Mouse (Mus musculus) thymus, postnatal 4 days (tissue): ENCODE measurements at regions not wholly inside any gene's neighbourhood (a gene's known extent, or its start where the extent isn't known, plus 50 kb on each side); places are given as distances from the start of the nearest gene placed in this dataset.
A peak's percentile ranks its signal among the peaks of the same experiment; 100 is the strongest.

Experiments used
- DNase-seq: peaks from one replicate; pipeline ENCODE4 v3.0.0; 2021

DNA sequence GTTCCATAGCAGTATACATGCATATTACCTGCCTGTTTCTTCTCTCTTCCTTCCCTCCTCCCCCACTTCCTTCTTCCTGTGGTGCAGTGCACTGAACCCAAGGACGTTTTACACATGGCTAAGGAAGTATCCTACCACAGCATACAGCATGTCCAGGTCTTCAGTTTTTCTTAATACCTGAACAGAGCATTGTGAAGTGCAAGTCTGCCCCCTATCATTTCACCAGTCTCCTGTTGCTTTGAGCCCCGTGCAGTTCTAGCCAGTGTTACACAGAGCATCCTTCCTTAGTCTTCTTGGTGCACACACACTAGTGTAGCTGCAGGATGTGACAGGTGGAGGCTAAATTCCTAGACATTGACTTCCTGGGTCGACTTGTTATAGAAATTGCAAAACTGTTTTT lies 53.7 kb upstream of the Foxb1 start:
- no peak for DNase-seq

DNA sequence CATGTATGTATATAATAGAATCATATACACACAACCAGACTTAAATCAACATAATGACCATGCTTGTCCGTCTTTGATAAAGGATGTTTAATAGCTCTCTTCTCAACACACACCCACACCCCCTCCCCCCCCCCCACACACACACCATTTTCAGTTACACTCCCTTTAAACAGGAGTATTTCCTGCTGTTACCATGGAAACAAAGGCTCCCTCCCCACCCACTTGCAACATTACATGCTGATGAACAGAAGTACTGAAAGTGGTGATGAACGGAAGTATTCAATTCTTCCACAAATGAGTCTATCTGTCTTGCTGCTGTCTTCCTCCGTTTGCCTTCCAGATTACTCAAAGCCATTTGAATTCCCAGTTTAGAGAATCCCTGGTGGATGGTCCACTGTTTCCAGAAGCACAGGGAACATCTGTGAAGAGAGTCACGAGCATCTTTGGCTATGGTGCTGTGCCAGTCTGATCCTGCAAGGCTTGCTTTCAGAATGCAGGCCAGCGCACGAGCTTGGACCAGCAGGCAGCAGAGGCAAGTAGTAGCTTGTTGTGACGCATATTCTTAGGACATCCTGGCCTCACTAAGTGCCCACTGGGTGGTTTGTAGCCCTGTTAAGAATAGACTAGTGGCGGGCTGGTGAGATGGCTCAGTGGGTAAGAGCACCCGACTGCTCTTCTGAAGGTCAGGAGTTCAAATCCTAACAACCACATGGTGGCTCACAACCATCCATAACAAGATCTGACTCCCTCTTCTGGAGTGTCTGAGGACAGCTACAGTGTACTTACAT lies 62.6 kb upstream of the Foxb1 start:
- no peak for DNase-seq

DNA sequence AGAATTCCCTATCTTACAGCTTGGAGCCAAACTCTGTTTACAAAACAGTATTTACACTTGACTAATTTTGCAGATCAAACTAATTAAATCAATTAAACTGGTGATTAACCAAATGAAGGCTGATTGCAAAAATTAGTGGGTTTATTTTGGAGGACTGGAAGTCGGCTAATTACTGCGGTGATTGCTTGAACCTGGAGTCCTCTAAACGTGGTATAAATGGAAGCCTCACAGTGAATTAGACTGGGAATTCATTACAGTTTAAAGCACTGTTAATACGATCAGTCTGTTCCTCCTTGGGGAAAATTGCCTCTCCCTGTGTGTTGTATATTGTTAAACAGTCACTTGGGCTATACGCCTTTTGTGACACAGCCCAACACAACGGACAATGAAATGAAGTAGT lies 67.7 kb upstream of the Foxb1 start:
- no peak for DNase-seq

DNA sequence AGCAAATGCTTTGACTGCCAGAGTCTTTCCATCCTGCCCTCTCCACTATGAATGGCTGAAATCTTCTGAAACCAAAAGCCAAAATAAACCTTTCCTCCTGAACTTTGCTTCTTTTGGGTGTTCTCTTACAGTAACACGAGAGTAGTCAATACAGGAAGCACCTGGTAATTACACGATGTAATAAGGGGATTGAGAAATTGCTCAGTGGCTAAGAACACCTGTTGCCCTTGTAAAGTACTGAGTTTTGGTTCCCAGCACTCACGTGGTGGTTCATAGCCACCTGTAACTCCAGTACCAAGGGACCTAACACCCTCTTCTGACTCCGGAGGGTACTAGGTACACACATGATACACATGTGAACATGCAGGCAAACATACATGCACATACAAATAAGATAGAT lies 74.7 kb upstream of the Foxb1 start:
- DNase-seq, result no peak

DNA sequence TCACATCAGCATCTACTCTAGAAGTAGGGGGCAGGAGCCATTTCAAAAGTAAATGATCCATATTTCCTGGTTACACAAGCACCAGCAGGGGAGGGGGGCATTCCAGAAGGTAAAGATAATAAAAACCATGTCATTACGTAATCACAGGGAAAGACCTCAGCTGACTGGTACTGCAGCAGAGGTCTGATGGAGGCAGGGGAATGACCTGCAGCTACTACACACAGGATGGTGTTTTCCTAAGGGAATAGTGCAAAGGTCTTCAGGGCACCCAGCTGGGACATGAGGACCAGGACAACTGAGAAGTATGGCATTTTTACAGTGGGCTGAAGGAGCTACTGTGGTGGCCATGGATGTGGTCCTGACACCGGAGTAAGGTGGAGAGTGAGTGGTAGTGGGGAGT lies 78.5 kb upstream of the Foxb1 start:
- DNase-seq, result no peak

DNA sequence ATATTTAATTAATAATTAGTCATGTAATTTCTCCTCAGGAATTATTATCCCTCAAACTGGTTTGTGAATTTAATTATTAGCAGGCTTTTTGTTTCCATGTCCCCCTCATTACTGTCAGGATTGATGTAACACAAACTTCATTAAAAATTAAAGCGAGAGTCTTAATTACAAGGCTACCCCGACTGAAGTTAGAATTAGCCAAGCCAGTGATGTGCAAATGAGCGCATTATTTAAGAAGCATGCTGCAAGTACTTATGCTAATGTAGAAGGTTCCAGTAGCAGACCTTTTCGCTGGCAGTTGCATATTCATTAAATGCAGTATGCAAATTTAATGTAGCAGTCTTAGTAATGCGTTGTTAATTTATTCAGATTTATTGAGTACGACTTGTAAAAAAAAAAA lies 84.0 kb upstream of the Foxb1 start:
- no peak for DNase-seq

DNA sequence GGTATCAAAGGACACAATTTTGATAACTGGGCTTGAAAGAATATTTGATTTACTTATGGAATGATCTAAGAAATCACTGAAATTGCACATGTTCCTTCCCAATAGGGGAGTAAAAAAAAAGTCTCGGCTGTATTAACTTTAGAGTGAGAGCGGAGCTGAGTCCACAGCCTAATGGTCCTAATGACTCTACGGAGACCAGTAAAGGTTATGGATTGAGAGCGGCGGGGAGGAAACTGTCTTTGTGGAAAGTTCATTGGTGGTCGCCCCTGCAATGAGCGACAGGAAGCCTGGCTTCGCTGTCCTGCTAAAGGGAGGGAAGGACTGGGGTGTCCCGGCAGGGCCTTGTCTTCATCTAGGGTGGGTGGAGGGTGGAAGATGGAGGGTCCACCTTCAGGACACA lies 84.5 kb upstream of the Foxb1 start:
- DNase-seq, result no peak

DNA sequence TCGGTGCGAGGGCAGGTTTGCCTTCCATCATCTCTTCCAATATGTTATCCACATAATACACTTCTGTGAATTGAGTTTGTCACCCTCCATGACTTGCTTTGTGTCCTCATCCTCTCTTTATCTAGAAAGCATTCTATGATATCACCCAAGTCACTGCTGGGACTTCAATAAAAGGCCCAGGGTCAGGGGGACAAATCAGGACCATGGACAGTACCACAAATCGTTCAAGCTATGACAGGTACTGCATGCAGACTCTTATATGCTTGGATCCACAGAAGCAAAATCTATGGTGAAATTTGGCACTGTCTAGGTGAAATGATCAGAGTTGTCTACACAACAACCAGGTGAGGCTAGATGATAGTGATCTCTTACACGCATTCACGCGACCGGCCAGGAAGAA lies 95.9 kb upstream of the Foxb1 start:
- peak; percentile 28 for DNase-seq

DNA sequence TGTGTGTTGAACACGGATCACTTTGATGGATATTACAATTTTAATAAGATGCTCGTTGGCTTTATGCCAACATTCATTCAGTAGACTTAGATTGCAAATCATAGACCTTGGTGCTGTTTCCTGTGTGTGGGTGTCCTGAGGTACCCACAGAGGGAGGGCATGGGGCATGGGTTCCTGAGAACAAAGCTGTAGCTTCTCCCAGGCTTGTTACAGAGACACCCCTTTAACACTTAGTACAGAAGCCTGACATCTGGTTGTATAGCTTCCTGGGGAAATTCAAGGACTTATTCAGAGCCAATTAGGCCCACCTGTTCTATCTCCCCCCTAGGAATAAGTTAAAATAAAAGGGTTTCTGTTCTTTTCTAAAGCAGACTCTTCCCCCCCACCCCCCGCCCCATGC lies 97.9 kb upstream of the Foxb1 start:
- DNase-seq, result no peak

DNA sequence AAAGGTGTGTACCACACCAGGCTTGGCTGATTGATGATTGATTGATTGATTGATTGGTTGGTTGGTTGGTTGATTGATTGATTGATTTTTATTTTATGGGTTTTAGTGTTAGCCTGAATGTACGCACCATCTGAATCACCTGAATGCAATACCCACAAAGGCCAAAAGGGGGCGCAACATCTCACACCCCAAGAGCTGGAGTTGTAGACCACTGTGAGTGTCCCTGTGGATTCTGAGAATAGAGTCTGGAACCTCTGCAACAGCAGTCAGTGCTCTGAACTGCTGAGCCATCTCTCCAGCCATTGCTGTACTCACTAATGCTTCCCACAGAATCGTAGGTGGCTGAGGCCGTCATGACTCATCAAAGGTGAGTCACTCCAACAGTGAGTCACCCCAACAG lies 109.4 kb upstream of the Foxb1 start:
- DNase-seq, result peak; percentile 25

DNA sequence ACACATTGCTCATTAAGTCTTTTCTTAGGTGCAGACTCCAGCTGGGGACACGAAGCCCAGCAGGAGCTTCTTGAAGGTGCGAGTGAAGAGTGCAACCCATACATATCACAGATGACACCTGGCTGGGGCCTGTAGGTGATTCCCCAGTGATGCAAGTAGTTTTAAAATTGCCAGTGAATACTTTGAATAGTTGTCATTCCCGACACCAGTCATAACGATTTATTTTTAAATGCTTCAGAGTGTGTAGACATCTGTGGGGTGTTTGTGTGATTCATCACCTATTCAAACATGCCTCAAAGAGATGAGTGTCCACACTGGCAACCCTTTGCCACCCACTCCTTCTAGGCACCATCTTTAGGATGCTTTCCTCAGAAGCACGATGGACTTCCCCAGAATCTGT lies 102.9 kb upstream of the Bnip2 start:
- DNase-seq, result no peak

DNA sequence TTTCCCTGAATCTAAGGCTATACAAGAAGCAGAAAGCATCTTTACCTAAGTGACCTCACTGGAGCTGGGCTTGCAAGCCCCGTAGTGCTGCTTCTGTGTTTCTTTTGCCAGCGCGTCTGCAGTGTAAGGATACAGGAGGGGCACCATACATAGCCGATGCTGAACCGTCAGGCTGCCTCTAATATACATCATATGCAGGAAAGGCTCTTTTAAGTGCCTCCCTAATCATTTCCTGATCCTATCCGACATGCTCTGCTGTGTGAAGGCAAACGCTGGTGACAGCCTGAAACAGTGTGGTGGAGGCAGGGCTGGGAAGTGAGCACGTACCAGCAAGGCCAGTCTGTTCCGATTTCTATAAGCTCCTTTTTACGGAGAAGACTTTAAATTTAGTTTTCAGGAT lies 91.2 kb upstream of the Bnip2 start:
- no peak for DNase-seq

DNA sequence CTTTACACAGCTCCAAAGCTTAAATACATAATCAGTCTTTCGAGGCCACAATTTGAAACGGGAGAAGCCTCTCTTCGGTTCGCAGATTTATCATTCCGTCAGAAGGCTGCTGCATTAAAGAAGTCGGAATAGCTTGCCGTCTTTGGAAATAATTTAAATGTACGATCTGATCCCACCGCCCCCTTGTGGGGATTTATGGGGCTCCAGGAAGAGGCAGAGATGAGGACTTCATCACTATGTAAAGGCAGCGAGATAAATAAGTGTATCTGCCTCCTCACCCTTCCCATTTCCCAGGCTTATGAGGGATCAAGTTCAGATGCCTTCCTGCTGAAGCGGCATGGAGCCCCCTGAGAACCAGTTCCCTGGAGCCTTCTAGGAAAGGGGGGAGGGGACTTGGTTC lies 89.9 kb upstream of the Bnip2 start:
- peak; percentile 45 for DNase-seq

DNA sequence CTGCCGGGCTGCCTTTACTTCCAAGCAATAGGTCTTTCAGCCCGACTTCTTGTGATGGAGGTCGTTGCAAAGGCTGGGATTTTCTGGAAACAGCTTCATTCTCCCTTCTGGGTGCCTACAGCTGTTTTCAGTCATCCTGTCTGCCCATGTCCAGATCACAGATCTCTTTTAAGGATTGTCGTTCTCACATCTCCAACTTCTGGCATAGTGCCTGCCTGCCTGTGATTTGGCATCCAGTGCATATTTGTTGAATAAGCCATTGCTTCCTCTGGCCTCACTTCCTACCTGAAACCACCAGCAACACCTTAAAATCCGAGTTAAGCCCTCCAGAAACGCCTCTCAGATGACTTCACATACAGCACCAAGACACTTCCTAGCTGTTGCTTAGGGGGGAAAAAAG lies 88.4 kb upstream of the Bnip2 start:
- no peak for DNase-seq

DNA sequence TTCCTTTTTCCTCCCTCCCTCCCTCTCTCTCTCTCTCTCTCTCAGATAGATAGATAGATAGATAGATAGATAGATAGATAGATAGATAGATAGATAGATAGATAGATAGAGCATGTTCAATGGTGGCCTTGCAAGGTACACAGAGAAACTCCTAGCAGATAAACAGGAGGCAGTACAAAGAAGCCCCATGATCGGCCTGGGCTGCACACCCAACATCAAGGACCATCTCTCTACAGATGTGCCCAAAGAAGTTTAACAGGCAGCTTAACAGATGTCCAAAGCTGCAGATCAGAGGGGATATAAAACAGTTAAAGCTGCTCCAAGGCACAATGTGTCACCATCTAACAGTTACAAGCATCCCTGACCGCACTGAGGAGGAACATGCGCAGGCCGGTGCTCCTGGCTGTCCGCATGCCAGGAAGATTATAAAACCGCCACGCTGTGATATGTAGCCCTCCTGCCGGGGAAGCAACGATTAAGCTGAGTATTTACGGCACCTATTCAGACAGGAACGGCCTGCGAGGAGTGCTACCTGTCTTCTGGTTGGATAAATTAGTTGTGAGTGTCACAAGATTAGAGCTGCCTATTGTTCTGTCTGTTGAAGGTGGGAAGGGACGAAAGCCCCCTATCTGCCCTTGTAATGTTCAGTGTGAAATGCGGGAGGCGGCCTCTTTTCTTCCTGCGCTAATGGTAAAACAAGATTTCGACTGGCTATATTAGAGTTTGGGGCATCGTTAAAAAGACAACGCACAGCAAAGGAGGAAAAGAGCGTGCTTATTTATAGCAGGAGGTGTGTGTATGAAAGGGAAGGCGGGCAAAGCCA lies 81.9 kb upstream of the Bnip2 start:
- no peak for DNase-seq

DNA sequence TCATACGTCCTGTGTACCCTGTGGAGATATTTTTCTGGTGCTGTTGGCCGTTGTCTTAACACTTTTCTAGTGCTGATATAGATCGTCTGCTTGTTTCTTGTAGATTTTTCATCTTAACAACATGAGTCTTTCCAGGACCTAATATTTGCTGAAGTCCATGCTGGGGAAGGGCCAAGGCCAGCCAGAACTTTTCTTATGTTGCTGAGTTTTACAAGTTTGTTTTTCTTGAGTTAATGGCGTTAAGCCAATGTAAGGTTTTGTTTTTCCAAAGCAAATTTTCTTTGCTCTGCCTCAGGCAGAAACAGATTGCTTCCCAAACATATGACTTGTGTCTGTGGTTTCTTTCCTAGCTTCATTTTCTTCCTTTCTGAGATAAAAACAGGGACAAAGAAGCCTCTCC lies 78.6 kb upstream of the Bnip2 start:
- DNase-seq, result no peak

DNA sequence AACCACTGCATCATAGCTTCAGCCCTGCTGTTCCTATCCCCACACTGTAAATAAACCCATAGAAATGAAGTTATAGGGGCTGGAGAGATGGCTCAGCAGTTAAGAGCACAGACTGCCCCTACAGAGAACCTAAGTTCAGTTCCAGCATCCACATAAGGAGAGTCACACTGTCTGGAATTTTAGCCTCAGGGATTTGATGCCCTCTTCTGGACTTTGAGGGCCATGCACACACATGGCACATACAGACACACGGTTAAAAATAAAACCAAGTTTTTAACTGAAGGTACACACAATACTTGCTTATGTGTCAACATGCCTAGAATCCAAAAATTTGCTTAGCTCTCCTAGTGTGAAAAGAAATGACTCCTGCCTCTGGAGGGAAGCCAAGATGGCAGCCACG lies 61.1 kb upstream of the Bnip2 start:
- no peak for DNase-seq

DNA sequence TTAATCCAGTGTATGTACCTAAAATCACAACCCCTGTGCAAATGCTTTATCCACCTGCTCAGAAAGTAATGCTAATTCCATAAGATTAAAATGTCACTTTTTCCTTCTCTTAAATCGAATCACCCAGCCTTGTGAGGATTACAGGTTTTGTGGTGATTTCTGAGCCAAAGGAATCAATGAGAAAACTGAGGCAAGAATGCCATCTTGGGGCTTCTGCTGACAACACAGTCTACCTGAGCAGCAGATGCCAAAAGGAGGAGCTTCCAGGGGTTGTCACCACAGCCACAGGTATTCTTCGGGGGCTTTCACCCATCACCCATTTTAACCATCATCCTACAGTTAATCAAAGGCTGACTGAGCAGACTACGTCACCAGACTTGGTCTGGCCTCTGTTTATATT lies 51.4 kb upstream of the Bnip2 start:
- no peak for DNase-seq
